In genomic region chr13:46571961-46572647, GRCm38 (mm10) we compare ENCODE assay signal across 8 mouse cellular contexts.
DNase-seq lines count a peak whose midpoint lies in the region; ATAC-seq lines count a peak whose summit lies in the region.

No protein-coding gene starts in this region.

- H3K9ac ChIP-seq in limb, embryonic 11.5 days (ENCODE audit: low read length) = no peak overlapping the region
- peak overlapping the region; percentile 7; the same call in 1 of the 2 replicates for H3K9ac ChIP-seq in intestine, embryonic 14.5 days (ENCODE audit: low read length)
- H3K9ac ChIP-seq in stomach, embryonic 16.5 days (ENCODE audit: low read length) = no peak overlapping the region

- H3K9me3 ChIP-seq in limb, embryonic 11.5 days (ENCODE audit: control insufficient read depth, low read length) = no peaks in the 10 kb centered on the region
- no peaks in the 10 kb centered on the region for H3K9me3 ChIP-seq in limb, embryonic 10.5 days (replicated peaks)
- H3K9me3 ChIP-seq in intestine, embryonic 14.5 days (ENCODE audit: control insufficient read depth, low read length) = no peaks in the 10 kb centered on the region
- H3K9me3 ChIP-seq in stomach, embryonic 16.5 days (replicated peaks; ENCODE audit: control insufficient read depth, low read length) = no peaks in the 10 kb centered on the region

- WGBS in limb, embryonic 11.5 days = 57% methylated on average over 11 of the region's 11 CpGs
- 66% methylated on average over 11 of the region's 11 CpGs for WGBS in limb, embryonic 10.5 days
- WGBS in intestine, embryonic 14.5 days = 18% methylated on average over 11 of the region's 11 CpGs
- WGBS in stomach, embryonic 16.5 days = 33% methylated on average over 11 of the region's 11 CpGs

- no peak overlapping the region for H3K4me2 ChIP-seq in limb, embryonic 11.5 days (ENCODE audit: low read depth, severe bottlenecking)
- H3K4me2 ChIP-seq in intestine, embryonic 14.5 days (ENCODE audit: low read length) = peak overlapping the region; percentile 35
- peak overlapping the region; percentile 33 for H3K4me2 ChIP-seq in stomach, embryonic 16.5 days (ENCODE audit: low read depth, low read length)

- H3K27me3 ChIP-seq in limb, embryonic 11.5 days (ENCODE audit: control insufficient read depth, insufficient read depth, low read length) = no peaks in the 10 kb centered on the region
- H3K27me3 ChIP-seq in limb, embryonic 10.5 days (ENCODE audit: low read depth, poor library complexity, severe bottlenecking) = no peaks in the 10 kb centered on the region
- H3K27me3 ChIP-seq in intestine, embryonic 14.5 days (replicated peaks; ENCODE audit: control insufficient read depth, insufficient read depth, low read length) = no peaks in the 10 kb centered on the region
- no peaks in the 10 kb centered on the region for H3K27me3 ChIP-seq in stomach, embryonic 16.5 days (ENCODE audit: control insufficient read depth, insufficient read depth, low read length)

- ATAC-seq in limb, embryonic 11.5 days (ENCODE audit: insufficient number of reproducible peaks, low FRiP score, low TSS enrichment, low read depth) = no peak
- ATAC-seq in intestine, embryonic 14.5 days (replicated peaks; ENCODE audit: low FRiP score, low TSS enrichment, low read depth) = peak; percentile 80
- peak; percentile 89 for ATAC-seq in stomach, embryonic 16.5 days (ENCODE audit: insufficient read depth, low FRiP score)

- intact Hi-C loops in gastrocnemius, postnatal 14 days (cut with DNase I; ENCODE audit: low total_unique reads) = no loop called here

- H3K4me3 ChIP-seq in limb, embryonic 11.5 days (ENCODE audit: low read depth, low read length) = no peak overlapping the region
- no peak overlapping the region for H3K4me3 ChIP-seq in limb, embryonic 10.5 days
- H3K4me3 ChIP-seq in intestine, embryonic 14.5 days (ENCODE audit: low read depth, low read length) = peak overlapping the region; percentile 13; the same call in 1 of the 2 replicates
- no peak overlapping the region for H3K4me3 ChIP-seq in stomach, embryonic 16.5 days (replicated peaks; ENCODE audit: low read length)

- peak; percentile 28 for DNase-seq in limb, embryonic 11.5 days (ENCODE audit: low spot score)
- no peak for DNase-seq in limb, embryonic 10.5 days (ENCODE audit: low spot score)
- DNase-seq in cerebellum, adult 8-10 months = peak; percentile 74
- DNase-seq in gastrocnemius, postnatal 14 days = peak; percentile 76
- DNase-seq in intestine, embryonic 14.5 days (ENCODE audit: low spot score) = peak; percentile 75
- peak; percentile 52 for DNase-seq in lung, postnatal 14 days
- DNase-seq in thymus, postnatal 14 days = no peak

- H3K4me1 ChIP-seq in limb, embryonic 11.5 days (ENCODE audit: control insufficient read depth, insufficient read depth, low read length) = no peaks in the 10 kb centered on the region
- H3K4me1 ChIP-seq in limb, embryonic 10.5 days = peaks cover 29% of the 10 kb centered on the region
- H3K4me1 ChIP-seq in intestine, embryonic 14.5 days (replicated peaks; ENCODE audit: control insufficient read depth, insufficient read depth, low read length) = peaks cover 18% of the 10 kb centered on the region
- peaks cover 5% of the 10 kb centered on the region; the same call in 1 of the 2 replicates for H3K4me1 ChIP-seq in stomach, embryonic 16.5 days (ENCODE audit: control insufficient read depth, insufficient read depth, low read length)

- no peak overlapping the region for H3K27ac ChIP-seq in limb, embryonic 11.5 days (replicated peaks; ENCODE audit: low read depth, low read length)
- H3K27ac ChIP-seq in limb, embryonic 10.5 days = no peak overlapping the region
- H3K27ac ChIP-seq in intestine, embryonic 14.5 days (ENCODE audit: low read depth) = peak overlapping the region; percentile 90
- H3K27ac ChIP-seq in stomach, embryonic 16.5 days (ENCODE audit: low read length) = peak overlapping the region; percentile 76

- H3K36me3 ChIP-seq in limb, embryonic 11.5 days (ENCODE audit: control insufficient read depth, insufficient read depth, low read length) = no peaks in the 10 kb centered on the region
- no peaks in the 10 kb centered on the region for H3K36me3 ChIP-seq in limb, embryonic 10.5 days
- no peaks in the 10 kb centered on the region for H3K36me3 ChIP-seq in intestine, embryonic 14.5 days (ENCODE audit: control insufficient read depth, insufficient read depth, low read length)
- H3K36me3 ChIP-seq in stomach, embryonic 16.5 days (ENCODE audit: control insufficient read depth, insufficient read depth, low read length) = no peaks in the 10 kb centered on the region

Comparison
In these comparisons a context has a peak if more than half of its experiments do, and no peak if none do; other contexts are left out.
1. DNase-seq: peak in limb, embryonic 11.5 days (single experiment), cerebellum, adult 8-10 months (single experiment), gastrocnemius, postnatal 14 days (single experiment), intestine, embryonic 14.5 days (single experiment) and lung, postnatal 14 days (single experiment); none in limb, embryonic 10.5 days (single experiment) and thymus, postnatal 14 days (single experiment).
2. H3K27ac ChIP-seq: peak in intestine, embryonic 14.5 days (single experiment) and stomach, embryonic 16.5 days (single experiment); none in limb, embryonic 11.5 days (single experiment) and limb, embryonic 10.5 days (single experiment).